9 mouse cellular contexts compared by ENCODE assay signal in the genomic region with DNA sequence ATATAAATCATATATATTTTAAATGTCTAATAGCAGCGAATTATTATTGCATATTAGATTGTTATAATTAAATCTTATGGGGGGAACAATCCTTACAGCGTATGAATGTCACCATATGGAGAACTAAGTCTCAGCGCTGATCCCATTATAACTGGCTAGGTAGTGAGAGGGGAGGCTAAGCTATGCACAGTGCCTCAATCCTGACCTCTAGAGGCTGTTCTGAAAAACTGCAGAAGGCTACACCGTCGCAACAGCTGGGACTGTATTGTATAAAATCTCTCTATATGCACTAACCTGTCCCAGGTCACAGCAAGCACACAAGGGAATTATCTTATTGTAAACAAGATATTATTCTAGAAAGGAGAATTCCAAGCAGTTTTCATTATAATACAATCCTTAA.
DNase-seq lines count a peak whose midpoint lies in the region; ATAC-seq lines count a peak whose summit lies in the region.
"Had no signal": no experiment of that assay in that cellular context is flagged by ENCODE, and none has a peak within 500 bp of the region (broad histone marks: within the 10 kb centered on the region; RNA-seq: fewer than 3 reads in every experiment).

No protein-coding gene starts in this region.

- H3K4me3 ChIP-seq in embryonic facial prominence, embryonic 12.5 days = no peak overlapping the region
- no peak overlapping the region for H3K4me3 ChIP-seq in midbrain, embryonic 12.5 days
- H3K4me3 ChIP-seq: heart, embryonic 15.5 days had no signal

- no peaks in the 10 kb centered on the region for H3K27me3 ChIP-seq in embryonic facial prominence, embryonic 12.5 days
- no peaks in the 10 kb centered on the region for H3K27me3 ChIP-seq in midbrain, embryonic 12.5 days
- H3K27me3 ChIP-seq: heart, embryonic 15.5 days had no signal

- H3K27ac ChIP-seq in embryonic facial prominence, embryonic 12.5 days = no peak overlapping the region
- H3K27ac ChIP-seq in midbrain, embryonic 12.5 days (replicated peaks) = no peak overlapping the region
- H3K27ac ChIP-seq: heart, embryonic 15.5 days had no signal

- WGBS in embryonic facial prominence, embryonic 12.5 days = 21% methylated on average over 5 of the region's 5 CpGs
- WGBS in midbrain, embryonic 12.5 days = 14% methylated on average over 5 of the region's 5 CpGs

- no peak overlapping the region for H3K4me2 ChIP-seq in embryonic facial prominence, embryonic 12.5 days (replicated peaks)
- H3K4me2 ChIP-seq in midbrain, embryonic 12.5 days (replicated peaks) = no peak overlapping the region
- H3K4me2 ChIP-seq: heart, embryonic 15.5 days had no signal

- peak; percentile 72 for DNase-seq in ES-CJ7 (ENCODE audit: low read depth, low spot score)
- peak; percentile 47 for DNase-seq in adrenal gland, postnatal 14 days
- peak; percentile 28 for DNase-seq in hindlimb bud, embryonic 11.5 days (ENCODE audit: extremely low spot score, low read depth, low spot score)
- peak; percentile 7 to 47 for DNase-seq in left cerebral cortex, adult 9 months (ENCODE audit: low spot score in 2 of 2)
- DNase-seq in telencephalon, adult 2 months (ENCODE audit: low read depth, low spot score) = peak; percentile 44
- DNase-seq in gastrocnemius, postnatal 4 days (ENCODE audit: low spot score in 2 of 2) = no peak

- no peak overlapping the region for H3K9ac ChIP-seq in embryonic facial prominence, embryonic 12.5 days
- H3K9ac ChIP-seq in midbrain, embryonic 12.5 days (replicated peaks) = no peak overlapping the region
- H3K9ac ChIP-seq: heart, embryonic 15.5 days had no signal

- 0 out of 2 replicates have a peak, but pooled peaks have one; percentile 64 for ATAC-seq in embryonic facial prominence, embryonic 12.5 days (ENCODE audit: insufficient number of reproducible peaks, insufficient read depth, low FRiP score, low TSS enrichment)
- ATAC-seq in midbrain, embryonic 12.5 days (ENCODE audit: low FRiP score, low read depth) = peak; percentile 94

- no peaks in the 10 kb centered on the region for H3K36me3 ChIP-seq in embryonic facial prominence, embryonic 12.5 days
- no peaks in the 10 kb centered on the region for H3K36me3 ChIP-seq in midbrain, embryonic 12.5 days
- H3K36me3 ChIP-seq: heart, embryonic 15.5 days had no signal

- peaks cover 4% of the 10 kb centered on the region; the same call in 1 of the 2 replicates for H3K4me1 ChIP-seq in embryonic facial prominence, embryonic 12.5 days
- 0 out of 2 replicates have a peak, but pooled peaks cover 4% of the 10 kb centered on the region for H3K4me1 ChIP-seq in midbrain, embryonic 12.5 days
- H3K4me1 ChIP-seq: heart, embryonic 15.5 days had no signal

- no peaks in the 10 kb centered on the region for H3K9me3 ChIP-seq in embryonic facial prominence, embryonic 12.5 days
- H3K9me3 ChIP-seq in midbrain, embryonic 12.5 days = no peaks in the 10 kb centered on the region
- H3K9me3 ChIP-seq: heart, embryonic 15.5 days had no signal

Comparison
In these comparisons a context has a peak if more than half of its experiments do, and no peak if none do; other contexts are left out.
1. DNase-seq: peak in ES-CJ7 (single experiment), adrenal gland, postnatal 14 days (single experiment), hindlimb bud, embryonic 11.5 days (single experiment), left cerebral cortex, adult 9 months (2 of 2) and telencephalon, adult 2 months (single experiment); none in gastrocnemius, postnatal 4 days (0 of 2).